Mouse (Mus musculus) lung, embryonic 14.5 days (tissue): ENCODE results near the gene Phf12. TPM values are rescaled to one million over a fixed set of nuclear protein-coding genes. Genes with fewer than 3 reads are reported as not detected.

Source experiments
- ATAC-seq: fragments of 200-750 bp; cut with Nextera tagmentation; 2 replicates; pipeline ENCODE4 v1.8.0; 2017; ENCODE audit warnings: mild to moderate bottlenecking, moderate TSS enrichment, moderate library complexity; ENCODE audit not compliant: insufficient read depth
- DNase-seq: peaks from one replicate; pipeline ENCODE4 v3.0.0-alpha.2; 2015
- H3K27ac ChIP-seq: fragments of 300-500 bp; sonication (generic); 2 replicates; pipeline ENCODE4 v1.5.1; 2014; ENCODE audit warnings: low read depth, mild to moderate bottlenecking, moderate library complexity
- H3K27me3 ChIP-seq: fragments of 300-500 bp; sonication (generic); 2 replicates; pipeline ENCODE4 v1.6.1; 2014; ENCODE audit warnings: low read length, control low read depth; ENCODE audit not compliant: insufficient read depth
- H3K36me3 ChIP-seq: fragments of 300-500 bp; sonication (generic); 2 replicates; pipeline ENCODE4 v1.6.1; 2014; ENCODE audit warnings: control low read depth; ENCODE audit not compliant: insufficient read depth
- H3K4me1 ChIP-seq: fragments of 300-500 bp; sonication (generic); 2 replicates; pipeline ENCODE4 v1.6.1; 2014; ENCODE audit warnings: antibody characterized with exemption, control low read depth; ENCODE audit not compliant: insufficient read depth
- H3K4me2 ChIP-seq: fragments of 300-500 bp; sonication (generic); 2 replicates; pipeline ENCODE4 v1.6.1; 2014; ENCODE audit warnings: mild to moderate bottlenecking
- H3K4me3 ChIP-seq: fragments of 300-500 bp; sonication (generic); 2 replicates; pipeline ENCODE4 v1.5.1; 2014; ENCODE audit warnings: low read depth, low read length
- H3K9ac ChIP-seq: fragments of 300-500 bp; sonication (generic); 2 replicates; pipeline ENCODE4 v1.6.1; 2014
- H3K9me3 ChIP-seq: fragments of 300-500 bp; sonication (generic); 2 replicates; pipeline ENCODE4 v1.6.1; 2016; ENCODE audit warnings: low read depth, low read length, control low read depth
- CTCF ChIP-seq: IDR thresholded peaks from 2 replicates; pipeline ENCODE4 v1.5.1; 2016; ENCODE audit warnings: antibody characterized with exemption, low read depth
- WGBS: fragments of 180-500 bp; shearing (Covaris S2); extraction: QIAGEN DNeasy Blood & Tissue Kit; methylation state at CpG from one replicate; pipeline ENCODE4 v1.1.7; 2014; 5-methylcytosine and 5-hydroxymethylcytosine counted together
- polyA plus RNA-seq: library from polyadenylated mRNA; unstranded; fragments of >200 nt; fragmentation: Nextera tagmentation; extraction: Ambion mirVana; gene quantifications from 2 replicates; pipeline ENCODE4 v1.2.1, GENCODE M21; 2014

Phf12 gene
- polyA plus RNA-seq, 1 experiment from 2014 or later = 20.6 TPM

GRCm38 (mm10) chr11:77950125-77950685 is 32.3 kb upstream of the Phf12 start:
- Histone ChIP-seq H3K36me3 (no peaks in the 10 kb centered on the region), H3K9ac (no peak overlapping the region), H3K4me3 (no peak overlapping the region), H3K27me3 (0 out of 2 replicates have a peak, but pooled peaks cover 20% of the 10 kb centered on the region), H3K27ac (no peak overlapping the region), H3K4me1 (no peaks in the 10 kb centered on the region), H3K9me3 (no peaks in the 10 kb centered on the region), H3K4me2 (no peak overlapping the region)
- no peak for TF ChIP-seq CTCF
- 15% methylated on average over 12 of the region's 12 CpGs for WGBS
- ATAC-seq = no peak
- no peak for DNase-seq

- Histone ChIP-seq H3K4me2 (no peak overlapping the region), H3K4me3 (no peak overlapping the region), H3K27me3 (0 out of 2 replicates have a peak, but pooled peaks cover 20% of the 10 kb centered on the region), H3K36me3 (no peaks in the 10 kb centered on the region), H3K4me1 (no peaks in the 10 kb centered on the region), H3K9ac (no peak overlapping the region), H3K9me3 (no peaks in the 10 kb centered on the region), H3K27ac (no peak overlapping the region)
- ATAC-seq (no peak), DNase-seq (no peak)
- 45% methylated on average over 5 of the region's 5 CpGs for WGBS
- TF ChIP-seq CTCF = no peak
Observed at GRCm38 (mm10) chr11:77950797-77951228, 31.7 kb upstream of the Phf12 start.

GRCm38 (mm10) chr11:77953671-77954070 is 28.9 kb upstream of the Phf12 start:
- H3K36me3 ChIP-seq = no peaks in the 10 kb centered on the region
- DNase-seq (peak; percentile 68), ATAC-seq (no peak)
- no peak overlapping the region for H3K4me3 ChIP-seq
- H3K9me3 ChIP-seq = no peaks in the 10 kb centered on the region
- 33% methylated on average over 9 of the region's 9 CpGs for WGBS
- 0 out of 2 replicates have a peak, but pooled peaks cover 11% of the 10 kb centered on the region for H3K27me3 ChIP-seq
- H3K27ac ChIP-seq = no peak overlapping the region
- no peak overlapping the region for H3K9ac ChIP-seq
- no peak overlapping the region for H3K4me2 ChIP-seq
- TF ChIP-seq CTCF = peak; percentile 83
- no peaks in the 10 kb centered on the region for H3K4me1 ChIP-seq

GRCm38 (mm10) chr11:77956428-77956827 is 26.1 kb upstream of the Phf12 start:
- Histone ChIP-seq H3K27ac (no peak overlapping the region), H3K4me1 (no peaks in the 10 kb centered on the region), H3K36me3 (no peaks in the 10 kb centered on the region), H3K27me3 (0 out of 2 replicates have a peak, but pooled peaks cover 4% of the 10 kb centered on the region), H3K4me2 (no peak overlapping the region), H3K4me3 (no peak overlapping the region), H3K9me3 (no peaks in the 10 kb centered on the region), H3K9ac (no peak overlapping the region)
- DNase-seq (no peak), ATAC-seq (no peak)
- no peak for TF ChIP-seq CTCF
- 58% methylated on average over 3 of the region's 3 CpGs for WGBS

GRCm38 (mm10) chr11:77958268-77958667 is 24.3 kb upstream of the Phf12 start:
- no peak for TF ChIP-seq CTCF
- H3K9me3 ChIP-seq = no peaks in the 10 kb centered on the region
- ATAC-seq (no peak), DNase-seq (no peak)
- H3K4me1 ChIP-seq = no peaks in the 10 kb centered on the region
- H3K27ac ChIP-seq = no peak overlapping the region
- no peaks in the 10 kb centered on the region for H3K36me3 ChIP-seq
- no peak overlapping the region for H3K9ac ChIP-seq
- H3K4me3 ChIP-seq = no peak overlapping the region
- WGBS = 79% methylated on average over 2 of the region's 2 CpGs
- H3K27me3 ChIP-seq = no peaks in the 10 kb centered on the region
- no peak overlapping the region for H3K4me2 ChIP-seq

GRCm38 (mm10) chr11:77958932-77959331 is 23.6 kb upstream of the Phf12 start:
- TF ChIP-seq CTCF = no peak
- no peak overlapping the region for H3K4me3 ChIP-seq

GRCm38 (mm10) chr11:77960199-77960598 is 22.4 kb upstream of the Phf12 start:
- H3K27ac ChIP-seq = no peak overlapping the region
- H3K4me2 ChIP-seq = no peak overlapping the region
- H3K4me1 ChIP-seq = 0 out of 2 replicates have a peak, but pooled peaks cover 3% of the 10 kb centered on the region
- H3K9me3 ChIP-seq = no peaks in the 10 kb centered on the region
- H3K4me3 ChIP-seq = no peak overlapping the region
- no peaks in the 10 kb centered on the region for H3K36me3 ChIP-seq
- WGBS = 58% methylated on average over 9 of the region's 9 CpGs
- no peaks in the 10 kb centered on the region for H3K27me3 ChIP-seq
- DNase-seq (no peak), ATAC-seq (no peak)
- H3K9ac ChIP-seq = no peak overlapping the region
- no peak for TF ChIP-seq CTCF

More at GRCm38 (mm10) chr11:77958932-77959331, 23.6 kb upstream of the Phf12 start:
- no peak overlapping the region for H3K27ac ChIP-seq
- no peak for DNase-seq
- no peaks in the 10 kb centered on the region for H3K4me1 ChIP-seq
- no peak overlapping the region for H3K9ac ChIP-seq
- no peak for ATAC-seq
- H3K36me3 ChIP-seq = no peaks in the 10 kb centered on the region
- WGBS = 36% methylated on average over 9 of the region's 9 CpGs
- no peaks in the 10 kb centered on the region for H3K27me3 ChIP-seq
- no peak overlapping the region for H3K4me2 ChIP-seq
- no peaks in the 10 kb centered on the region for H3K9me3 ChIP-seq

- H3K9me3 ChIP-seq = no peaks in the 10 kb centered on the region
- H3K9ac ChIP-seq = no peak overlapping the region
- no peak for TF ChIP-seq CTCF
- no peak overlapping the region for H3K27ac ChIP-seq
- 29% methylated on average over 5 of the region's 5 CpGs for WGBS
- H3K36me3 ChIP-seq = no peaks in the 10 kb centered on the region
- no peak overlapping the region for H3K4me2 ChIP-seq
- H3K27me3 ChIP-seq = no peaks in the 10 kb centered on the region
- H3K4me3 ChIP-seq = no peak overlapping the region
- H3K4me1 ChIP-seq = 0 out of 2 replicates have a peak, but pooled peaks cover 3% of the 10 kb centered on the region
- no peak for ATAC-seq
- DNase-seq = no peak
Observed at GRCm38 (mm10) chr11:77960898-77961297, 21.7 kb upstream of the Phf12 start.
